In genomic region chr16:92953936-92954654, GRCm38 (mm10) we compare ENCODE assay signal across 8 mouse cellular contexts.
DNase-seq lines count a peak whose midpoint lies in the region; ATAC-seq lines count a peak whose summit lies in the region.

No protein-coding gene starts in this region.

- peak; percentile 22 for DNase-seq in right cerebral cortex, postnatal 4 days
- DNase-seq in right cerebral cortex, postnatal 36 days (ENCODE audit: low spot score in 2 of 2): no peak
- DNase-seq in embryonic facial prominence, embryonic 14.5 days (ENCODE audit: low spot score): peak; percentile 88
- peak; percentile 69 to 72 for DNase-seq in heart, postnatal 14 days
- DNase-seq in urinary bladder, postnatal 4 days (ENCODE audit: low spot score in 2 of 2): peak; percentile 40 to 67
- DNase-seq in spleen, postnatal 14 days (ENCODE audit: low spot score in 2 of 2): no peak
- no peak for DNase-seq in cerebellum, adult 11-12 months

- no peaks in the 10 kb centered on the region for H3K36me3 ChIP-seq in embryonic facial prominence, embryonic 14.5 days (ENCODE audit: control insufficient read depth, insufficient read depth, low read length)
- H3K36me3 ChIP-seq in limb, embryonic 15.5 days: no peaks in the 10 kb centered on the region

- no peaks in the 10 kb centered on the region for H3K9me3 ChIP-seq in embryonic facial prominence, embryonic 14.5 days (ENCODE audit: control insufficient read depth, low read length)
- H3K9me3 ChIP-seq in limb, embryonic 15.5 days: no peaks in the 10 kb centered on the region

- WGBS in embryonic facial prominence, embryonic 14.5 days: 24% methylated on average over 11 of the region's 11 CpGs
- WGBS in limb, embryonic 15.5 days: 19% methylated on average over 11 of the region's 11 CpGs

- H3K27me3 ChIP-seq in embryonic facial prominence, embryonic 14.5 days (replicated peaks; ENCODE audit: control insufficient read depth, insufficient read depth, low read length): no peaks in the 10 kb centered on the region
- H3K27me3 ChIP-seq in limb, embryonic 15.5 days: no peaks in the 10 kb centered on the region

- peak overlapping the region; percentile 1; the same call in 1 of the 2 replicates for H3K4me2 ChIP-seq in embryonic facial prominence, embryonic 14.5 days (ENCODE audit: low read depth, low read length)
- H3K4me2 ChIP-seq in limb, embryonic 15.5 days: no peak overlapping the region

- H3K4me3 ChIP-seq in embryonic facial prominence, embryonic 14.5 days (ENCODE audit: low read depth, low read length): no peak overlapping the region
- no peak overlapping the region for H3K4me3 ChIP-seq in limb, embryonic 15.5 days

- intact Hi-C loops in heart, postnatal 14 days (cut with DNase I): no loop called here

- H3K4me1 ChIP-seq in embryonic facial prominence, embryonic 14.5 days (ENCODE audit: control insufficient read depth, insufficient read depth, low read length): peaks cover 30% of the 10 kb centered on the region; the same call in 1 of the 2 replicates
- H3K4me1 ChIP-seq in limb, embryonic 15.5 days: peaks cover 38% of the 10 kb centered on the region

- H3K9ac ChIP-seq in embryonic facial prominence, embryonic 14.5 days (ENCODE audit: low read depth, low read length): no peak overlapping the region
- H3K9ac ChIP-seq in limb, embryonic 15.5 days: no peak overlapping the region

- peak; percentile 67 for ATAC-seq in embryonic facial prominence, embryonic 14.5 days (ENCODE audit: low read depth)
- peak; percentile 73; the same call in 1 of the 2 replicates for ATAC-seq in limb, embryonic 15.5 days (ENCODE audit: insufficient number of reproducible peaks, low FRiP score, low TSS enrichment, low read depth)

- peak overlapping the region; percentile 73 for H3K27ac ChIP-seq in embryonic facial prominence, embryonic 14.5 days (replicated peaks; ENCODE audit: low read depth, low read length)
- peak overlapping the region; percentile 65 for H3K27ac ChIP-seq in limb, embryonic 15.5 days

Comparison
In these comparisons a context has a peak if more than half of its experiments do, and no peak if none do; other contexts are left out.
1. DNase-seq: peak in right cerebral cortex, postnatal 4 days (single experiment), embryonic facial prominence, embryonic 14.5 days (single experiment), heart, postnatal 14 days (2 of 2) and urinary bladder, postnatal 4 days (2 of 2); none in right cerebral cortex, postnatal 36 days (0 of 2), spleen, postnatal 14 days (0 of 2) and cerebellum, adult 11-12 months (single experiment).